In the genomic region with DNA sequence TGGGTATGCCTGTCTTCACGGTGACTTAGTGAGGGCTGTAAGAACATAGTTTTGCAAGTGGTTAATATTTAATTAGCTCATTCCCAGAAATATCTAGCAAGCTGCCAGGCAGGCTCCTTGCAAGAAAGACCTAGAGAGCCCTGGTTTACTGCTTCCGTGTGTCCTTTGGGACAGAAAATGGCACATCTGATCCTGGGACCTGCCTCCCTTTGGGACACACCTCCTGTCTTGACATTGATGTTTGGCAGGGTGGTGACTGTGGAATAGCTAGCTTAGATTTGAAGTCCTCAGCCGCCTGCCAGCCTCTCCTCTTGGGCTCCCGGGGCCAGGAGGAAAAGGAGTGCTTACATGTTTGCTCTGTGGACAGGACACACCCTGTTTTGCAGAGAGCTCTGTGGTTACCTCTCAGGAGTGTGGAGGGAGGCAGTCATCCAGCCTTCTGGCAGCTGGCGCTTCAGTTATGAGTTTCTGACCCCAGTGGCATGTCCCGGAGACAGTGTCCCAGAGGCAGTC, we compare ENCODE assay signal across 10 mouse cellular contexts. TPM values are rescaled to one million over a fixed set of nuclear protein-coding genes. Genes with fewer than 3 reads are reported as not detected.
DNase-seq lines count a peak whose midpoint lies in the region; ATAC-seq and TF ChIP-seq lines count a peak whose summit lies in the region.
"Had no signal": no experiment of that assay in that cellular context is flagged by ENCODE, and none has a peak within 500 bp of the region (broad histone marks: within the 10 kb centered on the region; RNA-seq: fewer than 3 reads in every experiment).

No protein-coding gene starts in this region.

- no peak overlapping the region for H3K9ac ChIP-seq in neural tube, embryonic 15.5 days (replicated peaks)
- H3K9ac ChIP-seq in liver, postnatal 0 days (replicated peaks), result peak overlapping the region; percentile 44; the same call in 1 of the 2 replicates
- H3K9ac ChIP-seq: neural tube, embryonic 13.5 days had no signal

- TF ChIP-seq CTCF in liver, postnatal 0 days (IDR thresholded peaks at IDR 0.05; ENCODE audit: low read depth), result no peak

- H3K27me3 ChIP-seq in neural tube, embryonic 15.5 days (replicated peaks), result peaks cover 22% of the 10 kb centered on the region; the same call in 1 of the 2 replicates
- peaks cover 6% of the 10 kb centered on the region; the same call in 1 of the 2 replicates for H3K27me3 ChIP-seq in liver, postnatal 0 days (ENCODE audit: insufficient read depth, low read length)

- H3K4me1 ChIP-seq in neural tube, embryonic 15.5 days, result peaks cover 22% of the 10 kb centered on the region
- H3K4me1 ChIP-seq in liver, postnatal 0 days (ENCODE audit: insufficient read depth), result peaks cover 37% of the 10 kb centered on the region

- H3K27ac ChIP-seq in neural tube, embryonic 15.5 days (replicated peaks), result no peak overlapping the region
- H3K27ac ChIP-seq in liver, postnatal 0 days (ENCODE audit: low read depth), result peak overlapping the region; percentile 91
- H3K27ac ChIP-seq: neural tube, embryonic 13.5 days had no signal

- no peak for TF ChIP-seq EP300 in liver, postnatal 0 days (IDR thresholded peaks at IDR 0.05; ENCODE audit: low read depth)

- no peak for DNase-seq in neural tube, embryonic 10.5 days (ENCODE audit: extremely low spot score, low spot score)
- peak; percentile 73 for DNase-seq in kidney, adult 18-20 months
- no peak for DNase-seq in liver, postnatal 0 days
- peak; percentile 64 for DNase-seq in yolk sac, embryonic 10.5 days (ENCODE audit: low spot score)
- no peak for DNase-seq in cerebellum, postnatal 25 days
- DNase-seq in left cerebral cortex, postnatal 14 days (ENCODE audit: low spot score in 2 of 2), result no peak
- DNase-seq: cerebellum, postnatal 36 days; gastrocnemius, postnatal 36 days had no signal

- H3K4me3 ChIP-seq in neural tube, embryonic 15.5 days (replicated peaks), result no peak overlapping the region
- peak overlapping the region; percentile 72 for H3K4me3 ChIP-seq in liver, postnatal 0 days (ENCODE audit: low read depth, low read length)

- H3K4me2 ChIP-seq in neural tube, embryonic 15.5 days, result peak overlapping the region; percentile 80
- H3K4me2 ChIP-seq in liver, postnatal 0 days (ENCODE audit: low read depth, low read length), result peak overlapping the region; percentile 89

- H3K9me3 ChIP-seq in neural tube, embryonic 15.5 days (replicated peaks), result no peaks in the 10 kb centered on the region
- no peaks in the 10 kb centered on the region for H3K9me3 ChIP-seq in liver, postnatal 0 days (ENCODE audit: low read length)
- H3K9me3 ChIP-seq: neural tube, embryonic 13.5 days had no signal

- no peaks in the 10 kb centered on the region for H3K36me3 ChIP-seq in neural tube, embryonic 15.5 days
- no peaks in the 10 kb centered on the region for H3K36me3 ChIP-seq in liver, postnatal 0 days (replicated peaks; ENCODE audit: insufficient read depth, low read length)
- H3K36me3 ChIP-seq: neural tube, embryonic 13.5 days had no signal

- no peak for ATAC-seq in neural tube, embryonic 15.5 days (ENCODE audit: low FRiP score)
- no peak for ATAC-seq in liver, postnatal 0 days

- WGBS in neural tube, embryonic 15.5 days, result 68% methylated on average over 6 of the region's 6 CpGs
- WGBS in liver, postnatal 0 days (ENCODE audit: insufficient replicate concordance), result 34% methylated on average over 6 of the region's 6 CpGs

- intact Hi-C loops in left cerebral cortex, postnatal 14 days (cut with DNase I), result no loop called here

RNA-seq across cellular contexts. Expression of a gene that starts 2.3 kb away (rescaled TPM):
- polyA plus RNA-seq in neural tube, embryonic 15.5 days (2015; fragmentation: Nextera tagmentation; extraction: Ambion mirVana), result 24.1 and 31.0 TPM in 2 replicates
- polyA plus RNA-seq in liver, postnatal 0 days (2015; fragmentation: Nextera tagmentation; extraction: Ambion mirVana), result 10.1 and 13.5 TPM in 2 replicates
- 10 to 100 TPM; 82.6 to 85.0 TPM for total RNA-seq in left cerebral cortex, postnatal 14 days (2021)

RNA-seq across cellular contexts. Expression of a gene that starts 45.2 kb away (rescaled TPM):
- 5.0 and 6.6 TPM in 2 replicates for polyA plus RNA-seq in neural tube, embryonic 15.5 days (2015; fragmentation: Nextera tagmentation; extraction: Ambion mirVana)
- 3.1 and 3.2 TPM in 2 replicates for polyA plus RNA-seq in liver, postnatal 0 days (2015; fragmentation: Nextera tagmentation; extraction: Ambion mirVana)
- 1 to 10 TPM; 2.7 to 4.2 TPM for total RNA-seq in left cerebral cortex, postnatal 14 days (2021)

RNA-seq across cellular contexts. Expression of a gene that starts 48.5 kb away (rescaled TPM):
- 4.3 and 5.9 TPM in 2 replicates for polyA plus RNA-seq in neural tube, embryonic 15.5 days (2015; fragmentation: Nextera tagmentation; extraction: Ambion mirVana)
- polyA plus RNA-seq in liver, postnatal 0 days (2015; fragmentation: Nextera tagmentation; extraction: Ambion mirVana), result 0.41 and 0.67 TPM in 2 replicates
- total RNA-seq in left cerebral cortex, postnatal 14 days (2021), result not detected

RNA-seq across cellular contexts. Expression of a gene that starts 56.3 kb away (rescaled TPM):
- 48.8 and 50.4 TPM in 2 replicates for polyA plus RNA-seq in neural tube, embryonic 15.5 days (2015; fragmentation: Nextera tagmentation; extraction: Ambion mirVana)
- polyA plus RNA-seq in liver, postnatal 0 days (2015; fragmentation: Nextera tagmentation; extraction: Ambion mirVana), result 16.4 and 17.6 TPM in 2 replicates
- total RNA-seq in left cerebral cortex, postnatal 14 days (2021), result 10 to 100 TPM; 51.4 to 58.3 TPM

Comparison
In these comparisons a context has a peak if more than half of its experiments do, and no peak if none do; other contexts are left out.
1. DNase-seq: peak in kidney, adult 18-20 months (single experiment) and yolk sac, embryonic 10.5 days (single experiment); none in neural tube, embryonic 10.5 days (single experiment), liver, postnatal 0 days (single experiment), cerebellum, postnatal 25 days (0 of 2) and left cerebral cortex, postnatal 14 days (0 of 2).